Mouse (Mus musculus) embryonic facial prominence, embryonic 12.5 days (tissue): ENCODE results near the gene Arhgap22. TPM values are rescaled to one million over a fixed set of nuclear protein-coding genes. Genes with fewer than 3 reads are reported as not detected.

ENCODE experiments used
- ATAC-seq: fragments of 200-750 bp; cut with Nextera tagmentation; 2 replicates; pipeline ENCODE4 v1.8.0; 2017; ENCODE audit not compliant: insufficient number of reproducible peaks, insufficient read depth, low FRiP score, low TSS enrichment
- H3K27ac ChIP-seq: fragments of 300-500 bp; sonication (generic); 2 replicates; pipeline ENCODE4 v1.5.1; 2016; ENCODE audit warnings: mild to moderate bottlenecking
- H3K27me3 ChIP-seq: fragments of 300-500 bp; sonication (generic); 2 replicates; pipeline ENCODE4 v1.6.1; 2016; ENCODE audit warnings: mild to moderate bottlenecking, moderate library complexity
- H3K36me3 ChIP-seq: fragments of 300-500 bp; sonication (generic); 2 replicates; pipeline ENCODE4 v1.6.1; 2016; ENCODE audit warnings: mild to moderate bottlenecking
- H3K4me1 ChIP-seq: fragments of 300-500 bp; sonication (generic); 2 replicates; pipeline ENCODE4 v1.6.1; 2016
- H3K4me2 ChIP-seq: fragments of 300-500 bp; sonication (generic); replicated peaks from 2 replicates; pipeline ENCODE4 v1.6.1; 2016; ENCODE audit warnings: mild to moderate bottlenecking, moderate library complexity
- H3K4me3 ChIP-seq: fragments of 300-500 bp; sonication (generic); 2 replicates; pipeline ENCODE4 v1.5.1; 2016; ENCODE audit warnings: mild to moderate bottlenecking
- H3K9ac ChIP-seq: fragments of 300-500 bp; sonication (generic); 2 replicates; pipeline ENCODE4 v1.6.1; 2016; ENCODE audit warnings: mild to moderate bottlenecking, moderate library complexity
- H3K9me3 ChIP-seq: fragments of 300-500 bp; sonication (generic); 2 replicates; pipeline ENCODE4 v1.6.1; 2016; ENCODE audit warnings: mild to moderate bottlenecking, moderate library complexity
- WGBS: fragments of 180-500 bp; shearing (Covaris S2); methylation state at CpG from one replicate; pipeline ENCODE4 v1.1.7; 2016; 5-methylcytosine and 5-hydroxymethylcytosine counted together
- polyA plus RNA-seq: library from polyadenylated mRNA; unstranded; fragments of >200 nt; fragmentation: Nextera tagmentation; extraction: Ambion mirVana; gene quantifications from 2 replicates; pipeline ENCODE4 v1.2.1, GENCODE M21; 2016

Gene Arhgap22
- polyA plus RNA-seq, 1 experiment from 2014 or later = 4.5 TPM

GRCm38 (mm10) chr14:33194241-33194640, 19.6 kb upstream of the Arhgap22 start:
- WGBS = 90% methylated on average over 3 of the region's 3 CpGs
- H3K9ac ChIP-seq = no peak overlapping the region
- H3K36me3 ChIP-seq = no peaks in the 10 kb centered on the region
- no peaks in the 10 kb centered on the region for H3K9me3 ChIP-seq
- H3K4me2 ChIP-seq = no peak overlapping the region
- no peaks in the 10 kb centered on the region for H3K27me3 ChIP-seq
- no peaks in the 10 kb centered on the region for H3K4me1 ChIP-seq
- no peak overlapping the region for H3K4me3 ChIP-seq
- no peak for ATAC-seq
- H3K27ac ChIP-seq = no peak overlapping the region

- no peak for ATAC-seq
- H3K9me3 ChIP-seq = no peaks in the 10 kb centered on the region
- whole genome bisulfite sequencing = 78% methylated on average over 4 of the region's 4 CpGs
These were observed 11.7 kb upstream of the Arhgap22 start for GRCm38 (mm10) chr14:33202161-33202560.

GRCm38 (mm10) chr14:33202885-33203284, 10.9 kb upstream of the Arhgap22 start:
- Histone ChIP-seq H3K9me3 (no peaks in the 10 kb centered on the region), H3K9ac (no peak overlapping the region), H3K4me3 (no peak overlapping the region), H3K36me3 (no peaks in the 10 kb centered on the region), H3K4me1 (no peaks in the 10 kb centered on the region), H3K27ac (no peak overlapping the region), H3K4me2 (no peak overlapping the region), H3K27me3 (no peaks in the 10 kb centered on the region)
- 85% methylated on average over 6 of the region's 6 CpGs for WGBS
- ATAC-seq = no peak

More at GRCm38 (mm10) chr14:33202161-33202560, 11.7 kb upstream of the Arhgap22 start:
- Histone ChIP-seq H3K4me2 (no peak overlapping the region), H3K9ac (no peak overlapping the region), H3K4me3 (no peak overlapping the region), H3K27ac (no peak overlapping the region), H3K36me3 (no peaks in the 10 kb centered on the region), H3K27me3 (no peaks in the 10 kb centered on the region), H3K4me1 (no peaks in the 10 kb centered on the region)

GRCm38 (mm10) chr14:33203777-33204176, 10.0 kb upstream of the Arhgap22 start:
- no peaks in the 10 kb centered on the region for H3K36me3 ChIP-seq

DNA sequence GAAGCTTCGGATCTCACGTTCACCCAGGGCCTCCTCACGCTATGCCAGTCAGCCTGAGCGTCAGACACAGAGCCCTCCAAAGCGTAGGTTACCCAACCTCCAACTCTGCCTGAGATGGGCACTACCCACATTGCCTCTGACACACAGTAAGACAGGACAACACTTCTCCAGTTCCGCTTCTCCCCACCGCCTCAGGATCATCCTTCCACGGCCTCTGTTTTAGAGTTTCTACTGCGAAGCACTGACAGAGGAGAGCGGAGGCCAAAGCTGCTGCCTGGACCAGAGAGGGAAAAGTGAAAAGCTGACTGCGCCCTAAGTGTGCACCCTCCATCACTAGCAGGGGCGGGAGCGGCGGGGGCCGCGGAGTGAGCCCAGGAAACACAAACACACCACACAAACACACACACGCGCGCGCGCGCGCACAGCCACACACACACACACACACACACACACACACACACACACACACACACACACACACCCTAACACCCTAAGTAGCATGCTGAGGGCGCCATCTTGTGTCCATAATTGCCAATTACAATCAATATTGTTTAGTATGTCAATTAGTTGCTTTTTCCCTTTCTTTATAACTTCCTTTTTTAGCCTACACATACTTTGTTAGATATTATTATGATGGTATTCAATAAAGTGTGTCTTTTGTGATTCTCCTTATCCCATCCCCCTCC, 8.4 kb upstream of the Arhgap22 start:
- H3K9me3 ChIP-seq = no peaks in the 10 kb centered on the region
- H3K27ac ChIP-seq = no peak overlapping the region

More at GRCm38 (mm10) chr14:33203777-33204176, 10.0 kb upstream of the Arhgap22 start:
- 0 out of 2 replicates have a peak, but pooled peaks cover 7% of the 10 kb centered on the region for H3K27me3 ChIP-seq
- no peak overlapping the region for H3K27ac ChIP-seq
- no peak overlapping the region for H3K9ac ChIP-seq
- 87% methylated on average over 14 of the region's 14 CpGs for WGBS
- ATAC-seq = no peak
- no peaks in the 10 kb centered on the region for H3K9me3 ChIP-seq
- no peak overlapping the region for H3K4me2 ChIP-seq
- no peak overlapping the region for H3K4me3 ChIP-seq
- no peaks in the 10 kb centered on the region for H3K4me1 ChIP-seq

DNA sequence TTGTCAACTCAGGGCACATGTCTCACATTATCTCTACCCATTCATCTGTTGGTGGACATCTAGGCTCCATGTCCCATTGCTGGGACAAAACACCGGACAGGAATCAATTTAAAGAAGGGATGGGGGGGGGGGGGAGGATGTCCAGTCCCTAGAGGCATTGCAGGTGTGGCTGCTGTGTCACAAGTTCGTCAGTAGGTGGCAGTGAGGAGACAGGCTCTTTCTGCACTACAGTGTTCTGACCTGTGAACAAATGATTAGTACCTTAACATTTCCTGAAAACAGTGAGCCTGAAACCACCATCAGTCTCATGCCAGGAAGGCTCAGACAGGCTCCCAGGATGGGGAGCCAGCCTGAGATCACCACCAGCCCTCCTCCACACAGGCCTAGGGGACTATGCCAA, 6.8 kb upstream of the Arhgap22 start:
- no peaks in the 10 kb centered on the region for H3K4me1 ChIP-seq
- no peak overlapping the region for H3K9ac ChIP-seq
- ATAC-seq = no peak
- 9% methylated on average over 2 of the region's 2 CpGs for WGBS
- H3K4me3 ChIP-seq = no peak overlapping the region
- no peak overlapping the region for H3K4me2 ChIP-seq
- H3K27ac ChIP-seq = no peak overlapping the region
- 0 out of 2 replicates have a peak, but pooled peaks cover 7% of the 10 kb centered on the region for H3K27me3 ChIP-seq
- no peaks in the 10 kb centered on the region for H3K9me3 ChIP-seq
- H3K36me3 ChIP-seq = no peaks in the 10 kb centered on the region

More for the DNA sequence above, 8.4 kb upstream of the Arhgap22 start:
- no peak for ATAC-seq
- Histone ChIP-seq H3K4me2 (peak overlapping the region; percentile 53), H3K36me3 (no peaks in the 10 kb centered on the region), H3K4me3 (peak overlapping the region; percentile 24; the same call in 1 of the 2 replicates), H3K4me1 (no peaks in the 10 kb centered on the region), H3K9ac (no peak overlapping the region), H3K27me3 (0 out of 2 replicates have a peak, but pooled peaks cover 7% of the 10 kb centered on the region)
- 36% methylated on average over 24 of the region's 24 CpGs for WGBS

DNA sequence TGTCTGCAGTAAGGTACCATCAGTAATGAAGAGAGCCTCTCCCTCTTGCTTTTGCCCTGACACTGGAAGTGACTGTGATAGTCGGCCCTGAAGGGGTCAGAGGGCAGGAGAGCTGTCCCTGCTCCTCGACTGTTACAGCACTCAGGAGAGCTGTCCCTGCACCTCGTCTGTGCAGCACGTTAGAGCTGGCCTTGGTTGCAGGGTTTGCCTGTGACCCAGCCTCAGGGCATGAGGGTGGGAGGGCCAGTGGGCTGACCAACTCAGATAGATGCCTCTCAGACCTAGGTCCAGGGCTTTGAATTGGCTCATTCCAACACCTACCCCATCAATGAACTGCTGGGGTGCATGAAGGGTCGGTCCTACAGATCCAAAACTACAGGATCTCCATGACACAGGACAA, 5.5 kb upstream of the Arhgap22 start:
- Histone ChIP-seq H3K4me2 (no peak overlapping the region), H3K27ac (no peak overlapping the region), H3K4me1 (no peaks in the 10 kb centered on the region), H3K9me3 (no peaks in the 10 kb centered on the region), H3K36me3 (no peaks in the 10 kb centered on the region), H3K4me3 (no peak overlapping the region), H3K9ac (no peak overlapping the region), H3K27me3 (peaks cover 10% of the 10 kb centered on the region; the same call in 1 of the 2 replicates)
- no peak for ATAC-seq
- WGBS = 23% methylated on average over 5 of the region's 5 CpGs

DNA sequence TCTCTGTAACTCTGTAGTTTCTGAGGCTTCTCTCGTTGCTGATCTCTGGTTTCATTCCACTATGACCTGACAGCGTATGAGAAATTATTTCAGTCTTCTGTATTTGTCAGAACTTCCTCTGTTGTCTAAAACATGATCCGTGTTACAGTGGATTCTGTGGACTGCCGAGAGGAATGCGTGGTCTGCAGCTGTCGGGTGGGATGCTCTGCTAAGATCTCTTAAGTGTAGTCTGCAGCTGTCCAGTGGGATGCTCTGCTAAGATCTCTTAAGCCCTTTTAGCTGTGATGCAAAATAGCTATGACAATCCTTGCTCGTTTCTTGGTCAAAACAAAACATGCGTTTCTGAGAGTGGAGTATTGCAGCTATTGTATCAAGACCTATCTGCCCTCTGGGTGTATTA, 3.0 kb upstream of the Arhgap22 start:
- WGBS = 67% methylated on average over 8 of the region's 8 CpGs
- Histone ChIP-seq H3K9ac (no peak overlapping the region), H3K4me3 (no peak overlapping the region), H3K9me3 (no peaks in the 10 kb centered on the region), H3K27ac (no peak overlapping the region), H3K27me3 (peaks cover 29% of the 10 kb centered on the region), H3K4me2 (no peak overlapping the region), H3K36me3 (no peaks in the 10 kb centered on the region), H3K4me1 (peaks cover 4% of the 10 kb centered on the region; the same call in 1 of the 2 replicates)
- no peak for ATAC-seq

DNA sequence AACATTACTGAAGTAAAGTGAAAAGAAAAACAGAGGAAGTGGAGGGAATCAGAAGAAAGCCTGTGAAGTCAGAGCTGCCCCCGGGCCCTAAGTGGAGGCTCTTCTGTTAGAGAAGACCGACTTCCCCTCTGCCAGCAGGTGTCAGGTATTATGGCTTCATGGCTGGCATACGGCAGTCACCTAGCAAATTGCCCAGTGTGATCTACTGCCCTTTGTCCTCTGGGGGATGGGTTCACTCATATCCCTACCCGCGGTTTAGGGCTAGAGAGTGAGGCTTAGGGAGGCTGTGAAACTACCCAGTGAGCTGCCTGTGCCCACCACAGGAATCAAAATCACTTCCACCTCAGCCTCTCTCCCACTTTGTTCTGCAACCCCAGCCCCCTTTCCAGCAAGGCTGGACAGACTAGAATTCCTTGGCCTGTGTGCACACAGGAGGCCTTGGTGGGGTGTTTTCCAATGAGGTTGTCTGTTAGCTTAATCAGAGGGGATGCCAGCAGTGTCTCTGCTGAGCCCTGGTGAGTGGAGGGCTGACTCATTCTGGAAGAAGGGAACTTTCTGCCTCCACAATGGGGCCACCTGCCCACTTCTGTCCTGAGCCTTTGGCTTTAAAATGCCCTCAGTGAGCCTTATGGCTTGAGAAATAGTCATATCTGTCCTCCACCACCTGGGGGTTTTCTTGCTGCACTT, 1.4 kb upstream of the Arhgap22 start:
- H3K27ac ChIP-seq = no peak overlapping the region
- no peaks in the 10 kb centered on the region for H3K9me3 ChIP-seq
- no peak overlapping the region for H3K4me3 ChIP-seq
- peaks cover 4% of the 10 kb centered on the region; the same call in 1 of the 2 replicates for H3K4me1 ChIP-seq
- H3K36me3 ChIP-seq = no peaks in the 10 kb centered on the region
- H3K9ac ChIP-seq = no peak overlapping the region
- 62% methylated on average over 5 of the region's 5 CpGs for WGBS
- H3K27me3 ChIP-seq = peaks cover 31% of the 10 kb centered on the region
- no peak for ATAC-seq
- no peak overlapping the region for H3K4me2 ChIP-seq

DNA sequence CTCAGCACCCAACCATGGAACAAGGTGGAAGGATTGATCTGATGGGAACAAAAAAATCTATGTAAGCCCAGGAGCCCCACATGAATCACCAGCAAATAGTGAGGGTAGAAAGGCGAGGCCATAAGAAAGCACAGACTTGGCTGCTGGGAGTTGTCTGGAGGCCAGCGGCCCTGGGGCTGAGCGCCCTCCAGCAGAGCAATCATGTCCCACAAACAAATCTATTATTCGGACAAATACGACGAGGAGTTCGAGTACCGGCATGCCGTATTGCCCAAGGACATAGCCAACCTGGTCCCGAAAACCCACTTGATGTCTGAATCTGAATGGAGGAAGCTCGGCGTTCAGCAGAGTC, 892 bp upstream of the Arhgap22 start:
- H3K4me1 ChIP-seq = peaks cover 4% of the 10 kb centered on the region; the same call in 1 of the 2 replicates
- H3K9ac ChIP-seq = no peak overlapping the region
- no peak overlapping the region for H3K4me3 ChIP-seq
- no peak for ATAC-seq
- H3K4me2 ChIP-seq = no peak overlapping the region
- peaks cover 31% of the 10 kb centered on the region for H3K27me3 ChIP-seq
- no peaks in the 10 kb centered on the region for H3K9me3 ChIP-seq
- no peak overlapping the region for H3K27ac ChIP-seq
- no peaks in the 10 kb centered on the region for H3K36me3 ChIP-seq
- WGBS = 86% methylated on average over 12 of the region's 12 CpGs

DNA sequence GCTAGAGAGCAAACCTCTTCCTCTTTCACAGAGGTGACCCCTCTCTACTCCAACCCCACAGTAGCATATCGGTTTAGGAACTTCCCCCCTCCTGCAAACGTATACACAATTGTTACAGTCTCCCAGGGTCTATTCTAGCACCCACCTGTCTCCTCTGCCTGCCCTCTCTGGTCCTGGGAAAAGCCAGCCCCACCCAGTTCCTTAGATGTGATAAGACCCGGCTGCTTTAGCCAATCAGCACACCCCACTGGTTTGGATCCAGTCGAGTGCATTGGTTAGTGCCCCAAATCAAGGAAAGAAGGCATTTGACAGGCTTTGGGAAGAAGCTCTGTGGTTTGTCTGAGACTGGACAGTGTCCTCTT, 922 bp downstream of the Arhgap22 start:
- 17% methylated on average over 4 of the region's 4 CpGs for WGBS
- no peaks in the 10 kb centered on the region for H3K36me3 ChIP-seq
- H3K9ac ChIP-seq = no peak overlapping the region
- peaks cover 25% of the 10 kb centered on the region for H3K27me3 ChIP-seq
- peaks cover 4% of the 10 kb centered on the region; the same call in 1 of the 2 replicates for H3K4me1 ChIP-seq
- H3K9me3 ChIP-seq = no peaks in the 10 kb centered on the region
- H3K4me3 ChIP-seq = no peak overlapping the region
- H3K27ac ChIP-seq = no peak overlapping the region
- no peak for ATAC-seq
- H3K4me2 ChIP-seq = no peak overlapping the region

GRCm38 (mm10) chr14:33215163-33215562, 1.3 kb downstream of the Arhgap22 start:
- Histone ChIP-seq H3K4me1 (peaks cover 4% of the 10 kb centered on the region; the same call in 1 of the 2 replicates), H3K27me3 (peaks cover 25% of the 10 kb centered on the region), H3K9me3 (no peaks in the 10 kb centered on the region), H3K9ac (no peak overlapping the region), H3K36me3 (no peaks in the 10 kb centered on the region), H3K27ac (no peak overlapping the region), H3K4me2 (no peak overlapping the region), H3K4me3 (no peak overlapping the region)
- WGBS = 61% methylated on average over 1 of the region's 1 CpGs
- ATAC-seq = no peak
